Mouse (Mus musculus) midbrain, embryonic 13.5 days (tissue): ENCODE results near the gene Fbxw7. TPM values are rescaled to one million over a fixed set of nuclear protein-coding genes. Genes with fewer than 3 reads are reported as not detected.

ENCODE experiments used
- ATAC-seq: fragments of 200-750 bp; cut with Nextera tagmentation; 2 replicates; pipeline ENCODE4 v1.8.0; 2017; ENCODE audit warnings: mild to moderate bottlenecking, moderate TSS enrichment, moderate library complexity
- H3K27ac ChIP-seq: fragments of 300-500 bp; sonication (generic); 2 replicates; pipeline ENCODE4 v1.5.1; 2015; ENCODE audit warnings: inconsistent platforms, mild to moderate bottlenecking, moderate library complexity
- H3K27me3 ChIP-seq: fragments of 300-500 bp; sonication (generic); 2 replicates; pipeline ENCODE4 v1.6.1; 2015; ENCODE audit warnings: mild to moderate bottlenecking, inconsistent platforms
- H3K36me3 ChIP-seq: fragments of 300-500 bp; sonication (generic); 2 replicates; pipeline ENCODE4 v1.6.1; 2015; ENCODE audit warnings: mild to moderate bottlenecking, inconsistent platforms
- H3K4me1 ChIP-seq: fragments of 300-500 bp; sonication (generic); replicated peaks from 2 replicates; pipeline ENCODE4 v1.6.1; 2015; ENCODE audit warnings: inconsistent platforms
- H3K4me2 ChIP-seq: fragments of 300-500 bp; sonication (generic); replicated peaks from 2 replicates; pipeline ENCODE4 v1.6.1; 2015; ENCODE audit warnings: moderate library complexity, mild to moderate bottlenecking, inconsistent platforms
- H3K4me3 ChIP-seq: fragments of 300-500 bp; sonication (generic); replicated peaks from 2 replicates; pipeline ENCODE4 v1.5.1; 2015; ENCODE audit warnings: mild to moderate bottlenecking, inconsistent platforms
- H3K9ac ChIP-seq: fragments of 300-500 bp; sonication (generic); replicated peaks from 2 replicates; pipeline ENCODE4 v1.6.1; 2015; ENCODE audit warnings: mild to moderate bottlenecking, inconsistent platforms
- H3K9me3 ChIP-seq: fragments of 300-500 bp; sonication (generic); 2 replicates; pipeline ENCODE4 v1.6.1; 2016; ENCODE audit warnings: mild to moderate bottlenecking, inconsistent platforms
- WGBS: fragments of 180-500 bp; shearing (Covaris S2); methylation state at CpG from one replicate; pipeline ENCODE4 v1.1.7; 2015; 5-methylcytosine and 5-hydroxymethylcytosine counted together
- polyA plus RNA-seq: library from polyadenylated mRNA; unstranded; fragments of >200 nt; fragmentation: Nextera tagmentation; extraction: Ambion mirVana; gene quantifications from 2 replicates; pipeline ENCODE4 v1.2.1, GENCODE M21; 2015

The Fbxw7 gene
- 21.4 and 23.3 TPM in 2 replicates for polyA plus RNA-seq

- peak within 1 kb of the TSS; percentile 100 for H3K4me2 ChIP-seq
- 1% methylated on average over 47 of the region's 76 CpGs for WGBS
- H3K4me1 ChIP-seq: peaks cover 32% of the 10 kb centered on the region
- H3K9me3 ChIP-seq: no peaks in the 10 kb centered on the region
- peak within 1 kb of the TSS; percentile 92 for H3K9ac ChIP-seq
- no peaks in the 10 kb centered on the region for H3K36me3 ChIP-seq
- H3K27ac ChIP-seq: peak within 1 kb of the TSS; percentile 96
- H3K4me3 ChIP-seq: peak within 1 kb of the TSS; percentile 99
- ATAC-seq: no peak; the same call in 1 of the 2 replicates
- no peaks in the 10 kb centered on the region for H3K27me3 ChIP-seq
Measured at GRCm38 (mm10) chr3:84814762-84815381, at the start of gene Fbxw7. TSS of gene Fbxw7 (plus strand) at chr3:84815268.

- WGBS: 86% methylated on average over 4 of the region's 4 CpGs
- H3K27me3 ChIP-seq: no peaks in the 10 kb centered on the region
- H3K9ac ChIP-seq: no peak overlapping the region
- no peak for ATAC-seq
- H3K36me3 ChIP-seq: no peaks in the 10 kb centered on the region
- no peaks in the 10 kb centered on the region for H3K4me1 ChIP-seq
- H3K4me3 ChIP-seq: no peak overlapping the region
- H3K27ac ChIP-seq: no peak overlapping the region
- no peak overlapping the region for H3K4me2 ChIP-seq
- no peaks in the 10 kb centered on the region; the same call in 1 of the 2 replicates for H3K9me3 ChIP-seq
Measured at GRCm38 (mm10) chr3:84768940-84769339, 46.1 kb upstream of the Fbxw7 start.

DNA sequence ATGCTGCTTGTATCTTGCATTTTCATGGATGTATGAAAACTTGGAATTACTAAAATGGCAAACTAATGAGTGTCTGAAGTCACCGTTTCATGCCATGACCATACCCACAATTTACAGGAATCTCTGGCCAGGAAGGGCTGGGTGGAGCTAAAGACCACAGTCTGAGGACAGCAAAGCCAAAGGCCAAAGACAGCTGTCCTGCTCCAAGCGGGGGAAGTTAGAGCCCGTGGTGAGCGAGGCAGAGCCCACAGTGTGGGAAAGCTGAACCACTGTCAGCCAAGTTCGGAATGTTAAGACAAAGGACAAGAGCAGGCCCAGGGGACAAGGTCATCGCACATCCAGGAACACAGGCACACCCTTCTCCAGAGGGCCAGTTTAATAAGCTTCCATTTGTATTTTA, 45.7 kb upstream of the Fbxw7 start:
- no peaks in the 10 kb centered on the region for H3K36me3 ChIP-seq
- WGBS: 89% methylated on average over 6 of the region's 6 CpGs
- H3K27me3 ChIP-seq: no peaks in the 10 kb centered on the region
- H3K9ac ChIP-seq: no peak overlapping the region
- ATAC-seq: no peak
- no peak overlapping the region for H3K4me3 ChIP-seq
- no peak overlapping the region for H3K27ac ChIP-seq
- no peak overlapping the region for H3K4me2 ChIP-seq
- H3K4me1 ChIP-seq: no peaks in the 10 kb centered on the region
- no peaks in the 10 kb centered on the region; the same call in 1 of the 2 replicates for H3K9me3 ChIP-seq

- H3K36me3 ChIP-seq: no peaks in the 10 kb centered on the region
- no peak overlapping the region for H3K9ac ChIP-seq
- no peak for ATAC-seq
- no peak overlapping the region for H3K4me3 ChIP-seq
- no peaks in the 10 kb centered on the region for H3K27me3 ChIP-seq
- H3K4me1 ChIP-seq: no peaks in the 10 kb centered on the region
- no peaks in the 10 kb centered on the region; the same call in 1 of the 2 replicates for H3K9me3 ChIP-seq
- H3K4me2 ChIP-seq: no peak overlapping the region
- no peak overlapping the region for H3K27ac ChIP-seq
- 89% methylated on average over 6 of the region's 6 CpGs for WGBS
Measured at GRCm38 (mm10) chr3:84770518-84770917, 44.5 kb upstream of the Fbxw7 start.

DNA sequence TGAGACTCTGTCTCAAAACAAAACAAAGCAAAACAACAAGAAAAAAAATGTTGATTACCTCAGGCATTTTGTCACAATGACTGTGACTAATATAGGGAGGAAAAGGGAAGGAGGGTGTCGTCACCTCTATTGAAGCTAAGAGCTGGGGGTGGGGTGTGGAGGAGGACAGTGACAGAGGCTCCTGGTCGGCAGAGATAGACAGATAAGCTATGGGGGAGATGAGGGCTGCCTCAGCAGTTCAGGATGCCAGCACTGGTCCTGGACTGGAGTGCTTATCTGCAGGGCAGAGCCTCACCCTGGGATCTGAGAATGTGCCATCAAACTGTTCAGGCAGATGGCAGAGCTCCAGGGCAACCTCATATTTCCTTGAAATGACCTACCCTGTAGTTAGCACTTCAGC, 43.1 kb upstream of the Fbxw7 start:
- H3K4me1 ChIP-seq: no peaks in the 10 kb centered on the region
- WGBS: 74% methylated on average over 2 of the region's 2 CpGs
- H3K27ac ChIP-seq: no peak overlapping the region
- H3K9me3 ChIP-seq: no peaks in the 10 kb centered on the region; the same call in 1 of the 2 replicates
- H3K27me3 ChIP-seq: no peaks in the 10 kb centered on the region
- H3K9ac ChIP-seq: no peak overlapping the region
- ATAC-seq: no peak
- H3K4me2 ChIP-seq: no peak overlapping the region
- H3K4me3 ChIP-seq: no peak overlapping the region
- no peaks in the 10 kb centered on the region for H3K36me3 ChIP-seq

DNA sequence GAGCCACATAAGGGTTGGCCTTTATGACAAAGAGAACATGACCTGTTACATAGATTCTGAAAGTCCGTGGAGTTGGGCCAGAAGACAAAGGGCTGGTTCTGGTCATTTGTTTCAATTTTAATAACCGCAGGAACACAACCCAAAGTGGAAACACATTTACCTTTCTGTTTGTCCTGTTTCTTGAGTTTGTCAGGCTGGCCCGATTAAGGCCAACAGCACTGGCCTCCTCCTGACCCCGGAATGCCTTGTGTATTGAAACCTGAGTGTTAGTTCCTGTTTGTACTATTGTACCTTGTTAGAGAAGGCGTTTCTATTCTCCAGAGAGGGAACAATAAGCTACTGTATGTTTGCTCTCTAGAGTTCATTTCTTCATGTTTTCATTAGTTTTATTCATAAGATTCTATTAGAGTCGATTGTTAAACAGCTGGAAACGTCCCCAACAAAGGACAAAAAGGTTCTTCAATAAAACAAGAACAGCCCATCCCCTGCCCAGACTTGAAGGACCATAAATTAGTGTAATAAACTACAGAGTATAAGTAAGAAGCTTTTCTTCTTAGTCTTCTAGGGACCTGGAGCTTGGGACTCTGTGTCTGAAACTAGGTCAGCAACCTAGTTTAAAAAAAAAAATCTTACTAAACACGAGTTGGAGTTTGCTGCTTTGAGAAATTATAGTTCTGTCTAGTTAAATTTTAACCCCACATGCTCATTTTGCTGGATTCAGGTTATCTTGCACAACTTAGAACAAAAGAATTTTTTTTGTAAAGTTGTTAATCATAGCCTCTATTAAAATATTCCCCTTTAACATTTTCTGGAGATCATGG, 40.6 kb upstream of the Fbxw7 start:
- Histone ChIP-seq H3K27me3 (no peaks in the 10 kb centered on the region), H3K4me3 (no peak overlapping the region), H3K9me3 (no peaks in the 10 kb centered on the region; the same call in 1 of the 2 replicates), H3K4me2 (no peak overlapping the region), H3K27ac (no peak overlapping the region), H3K4me1 (no peaks in the 10 kb centered on the region), H3K9ac (no peak overlapping the region), H3K36me3 (no peaks in the 10 kb centered on the region)
- WGBS: 65% methylated on average over 8 of the region's 8 CpGs
- no peak for ATAC-seq

DNA sequence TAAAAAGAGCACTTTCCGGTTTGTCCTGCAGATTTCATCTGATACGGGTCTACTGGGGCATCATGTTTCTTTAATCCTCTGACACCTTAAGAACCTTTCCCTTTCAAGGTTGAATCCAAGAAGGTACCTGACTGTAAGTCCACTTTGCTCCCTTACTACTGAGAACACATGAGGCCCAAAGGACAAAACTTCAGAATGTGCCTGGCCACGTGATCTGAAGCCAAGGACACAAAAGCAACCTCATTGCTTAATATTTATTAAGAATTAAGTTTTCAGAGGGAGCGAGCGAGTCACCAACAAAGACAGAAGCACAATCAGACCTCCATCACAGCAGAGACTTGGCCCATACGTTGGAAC, 40.0 kb upstream of the Fbxw7 start:
- Histone ChIP-seq H3K9ac (no peak overlapping the region), H3K27ac (no peak overlapping the region), H3K9me3 (no peaks in the 10 kb centered on the region; the same call in 1 of the 2 replicates), H3K27me3 (no peaks in the 10 kb centered on the region), H3K4me1 (no peaks in the 10 kb centered on the region), H3K36me3 (no peaks in the 10 kb centered on the region), H3K4me2 (no peak overlapping the region), H3K4me3 (no peak overlapping the region)
- ATAC-seq: no peak
- WGBS: 79% methylated on average over 6 of the region's 6 CpGs

GRCm38 (mm10) chr3:84775577-84775976, 39.5 kb upstream of the Fbxw7 start:
- Histone ChIP-seq H3K4me1 (no peaks in the 10 kb centered on the region), H3K4me3 (no peak overlapping the region), H3K9ac (no peak overlapping the region), H3K9me3 (no peaks in the 10 kb centered on the region; the same call in 1 of the 2 replicates), H3K4me2 (no peak overlapping the region), H3K27ac (no peak overlapping the region), H3K27me3 (no peaks in the 10 kb centered on the region), H3K36me3 (no peaks in the 10 kb centered on the region)
- 76% methylated on average over 4 of the region's 4 CpGs for WGBS
- no peak for ATAC-seq

GRCm38 (mm10) chr3:84776084-84776483, 39.0 kb upstream of the Fbxw7 start:
- H3K27ac ChIP-seq: no peak overlapping the region
- no peaks in the 10 kb centered on the region for H3K4me1 ChIP-seq
- H3K9ac ChIP-seq: no peak overlapping the region
- no peak overlapping the region for H3K4me3 ChIP-seq
- H3K27me3 ChIP-seq: no peaks in the 10 kb centered on the region
- 90% methylated on average over 1 of the region's 1 CpGs for WGBS
- H3K4me2 ChIP-seq: no peak overlapping the region
- no peaks in the 10 kb centered on the region; the same call in 1 of the 2 replicates for H3K9me3 ChIP-seq
- no peaks in the 10 kb centered on the region for H3K36me3 ChIP-seq
- ATAC-seq: no peak

DNA sequence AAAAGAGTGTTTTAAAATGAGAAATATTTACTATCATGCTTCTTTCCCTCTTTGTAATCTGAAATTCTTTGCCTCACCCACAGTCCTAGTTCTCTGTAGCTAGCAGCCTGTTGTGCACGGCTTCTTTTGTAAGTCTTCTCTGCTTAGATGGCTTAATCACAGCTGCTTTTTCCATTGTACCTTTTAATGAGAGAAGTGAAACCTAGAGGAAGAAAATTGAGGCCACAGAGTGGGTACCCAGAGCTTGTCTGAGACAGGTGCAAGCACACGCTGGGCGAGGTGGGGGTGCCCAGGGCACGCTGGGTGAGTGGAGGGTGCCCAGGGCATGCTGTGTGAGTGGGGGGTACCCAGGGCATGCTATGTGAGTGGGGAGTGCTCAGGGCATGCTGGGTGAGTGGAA, 27.2 kb upstream of the Fbxw7 start:
- no peaks in the 10 kb centered on the region; the same call in 1 of the 2 replicates for H3K27me3 ChIP-seq
- WGBS: 87% methylated on average over 4 of the region's 4 CpGs

DNA sequence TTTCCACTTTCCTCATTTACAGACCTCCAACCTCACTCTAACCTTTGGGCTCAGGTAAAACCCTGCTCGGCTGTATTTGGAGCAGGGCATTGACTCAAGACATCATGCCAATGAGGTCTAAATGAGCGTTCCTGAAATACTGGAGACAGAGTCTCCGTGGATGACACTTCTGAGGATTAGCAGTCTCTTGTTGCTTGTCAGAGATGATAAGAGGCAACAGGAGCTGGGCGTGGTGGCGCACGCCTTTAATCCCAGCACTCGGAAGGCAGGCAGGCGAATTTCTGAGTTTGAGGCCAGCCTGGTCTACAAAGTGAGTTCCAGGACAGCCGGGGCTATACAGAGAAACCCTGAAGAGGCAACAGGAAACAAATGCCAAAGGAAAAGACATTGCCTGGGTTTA, 11.0 kb upstream of the Fbxw7 start:
- 68% methylated on average over 9 of the region's 9 CpGs for WGBS
- Histone ChIP-seq H3K36me3 (no peaks in the 10 kb centered on the region), H3K9me3 (no peaks in the 10 kb centered on the region), H3K4me1 (no peaks in the 10 kb centered on the region), H3K4me3 (no peak overlapping the region), H3K27ac (no peak overlapping the region), H3K27me3 (no peaks in the 10 kb centered on the region), H3K4me2 (no peak overlapping the region), H3K9ac (no peak overlapping the region)
- ATAC-seq: no peak

More for the DNA sequence above, 27.2 kb upstream of the Fbxw7 start:
- no peak overlapping the region for H3K27ac ChIP-seq
- ATAC-seq: no peak
- H3K4me1 ChIP-seq: no peaks in the 10 kb centered on the region
- H3K36me3 ChIP-seq: no peaks in the 10 kb centered on the region
- no peak overlapping the region for H3K4me2 ChIP-seq
- peaks cover 8% of the 10 kb centered on the region; the same call in 1 of the 2 replicates for H3K9me3 ChIP-seq
- no peak overlapping the region for H3K9ac ChIP-seq
- no peak overlapping the region for H3K4me3 ChIP-seq

GRCm38 (mm10) chr3:84806206-84806605, 8.9 kb upstream of the Fbxw7 start:
- Histone ChIP-seq H3K4me2 (no peak overlapping the region), H3K4me3 (no peak overlapping the region), H3K9me3 (no peaks in the 10 kb centered on the region), H3K4me1 (no peaks in the 10 kb centered on the region), H3K27me3 (no peaks in the 10 kb centered on the region), H3K36me3 (no peaks in the 10 kb centered on the region), H3K9ac (no peak overlapping the region), H3K27ac (no peak overlapping the region)
- WGBS: 82% methylated on average over 2 of the region's 2 CpGs
- no peak for ATAC-seq
